Comparison of ENCODE assay signal across 8 mouse cellular contexts in the genomic region with DNA sequence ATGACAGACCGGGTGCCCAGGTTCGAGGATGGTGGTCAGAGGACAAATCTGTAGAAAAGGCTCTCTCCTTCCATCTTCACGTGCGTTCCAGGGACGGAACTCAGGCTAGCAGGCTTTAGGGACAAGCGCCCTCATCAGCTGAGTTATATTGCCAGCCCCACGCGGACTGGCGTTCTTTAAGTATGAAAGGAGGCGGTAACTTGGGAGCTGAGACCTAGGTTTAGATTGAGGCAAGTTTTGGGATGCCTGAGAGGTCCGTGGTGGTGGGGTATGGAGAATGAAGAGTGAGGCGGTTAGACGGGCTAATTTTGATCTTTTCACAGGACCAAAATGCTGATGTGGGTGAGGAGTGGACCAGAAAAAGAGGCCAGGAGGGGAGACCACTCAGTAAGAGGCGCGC. TPM values are rescaled to one million over a fixed set of nuclear protein-coding genes. Genes with fewer than 3 reads are reported as not detected.
DNase-seq lines count a peak whose midpoint lies in the region; ATAC-seq and TF ChIP-seq lines count a peak whose summit lies in the region.

No protein-coding gene starts in this region.

- H3K36me3 ChIP-seq in heart, embryonic 15.5 days, result no peaks in the 10 kb centered on the region
- no peaks in the 10 kb centered on the region for H3K36me3 ChIP-seq in hindbrain, embryonic 13.5 days
- no peaks in the 10 kb centered on the region for H3K36me3 ChIP-seq in midbrain, postnatal 0 days (ENCODE audit: insufficient read depth, low read length)

- peaks cover 16% of the 10 kb centered on the region; the same call in 1 of the 2 replicates for H3K27me3 ChIP-seq in heart, embryonic 15.5 days
- H3K27me3 ChIP-seq in hindbrain, embryonic 13.5 days, result peaks cover 62% of the 10 kb centered on the region
- H3K27me3 ChIP-seq in midbrain, postnatal 0 days (ENCODE audit: insufficient read depth, low read length), result 0 out of 2 replicates have a peak, but pooled peaks cover 7% of the 10 kb centered on the region

- no peak for TF ChIP-seq CTCF in midbrain, postnatal 0 days (IDR thresholded peaks at IDR 0.05)

- peak overlapping the region; percentile 66 for H3K4me3 ChIP-seq in heart, embryonic 15.5 days
- H3K4me3 ChIP-seq in hindbrain, embryonic 13.5 days, result peak overlapping the region; percentile 46
- H3K4me3 ChIP-seq in midbrain, postnatal 0 days (ENCODE audit: low read depth, low read length), result peak overlapping the region; percentile 52

- no peak for ATAC-seq in heart, embryonic 15.5 days (replicated peaks; ENCODE audit: insufficient number of reproducible peaks, insufficient read depth, low FRiP score, low read depth)
- no peak for ATAC-seq in hindbrain, embryonic 13.5 days (ENCODE audit: low FRiP score)
- ATAC-seq in midbrain, postnatal 0 days (ENCODE audit: low FRiP score), result no peak

- H3K27ac ChIP-seq in heart, embryonic 15.5 days, result 0 out of 2 replicates have a peak overlapping the region, but pooled peaks have one; percentile 17
- H3K27ac ChIP-seq in hindbrain, embryonic 13.5 days, result no peak overlapping the region
- no peak overlapping the region for H3K27ac ChIP-seq in midbrain, postnatal 0 days (ENCODE audit: low read depth, low read length)

- H3K4me2 ChIP-seq in heart, embryonic 15.5 days, result peak overlapping the region; percentile 81
- H3K4me2 ChIP-seq in hindbrain, embryonic 13.5 days, result peak overlapping the region; percentile 68
- H3K4me2 ChIP-seq in midbrain, postnatal 0 days (ENCODE audit: low read depth, low read length, poor library complexity, severe bottlenecking), result peak overlapping the region; percentile 80

- peaks cover 17% of the 10 kb centered on the region for H3K4me1 ChIP-seq in heart, embryonic 15.5 days (replicated peaks)
- peaks cover 23% of the 10 kb centered on the region for H3K4me1 ChIP-seq in hindbrain, embryonic 13.5 days (replicated peaks)
- 0 out of 2 replicates have a peak, but pooled peaks cover 2% of the 10 kb centered on the region for H3K4me1 ChIP-seq in midbrain, postnatal 0 days (ENCODE audit: insufficient read depth, low read length)

- intact Hi-C loops in heart, postnatal 25 days (cut with DNase I), result loop anchor here (2.0 to 5.0 kb wide), 2 partner anchors 24 to 177 kb away; no protein-coding TSS in a partner anchor
- intact Hi-C loops in left cerebral cortex, postnatal 4 days (cut with DNase I), result no loop called here

- no peak for DNase-seq in heart, postnatal 25 days (ENCODE audit: low spot score)
- peak; percentile 15 for DNase-seq in R1 (ENCODE audit: low read depth, low spot score)
- DNase-seq in midbrain, postnatal 0 days (ENCODE audit: low spot score), result peak; percentile 30
- DNase-seq in right cerebral cortex, postnatal 4 days, result no peak
- DNase-seq in left cerebral cortex, postnatal 4 days, result no peak
- DNase-seq in thymus, postnatal 10 days (ENCODE audit: low spot score in 2 of 2), result no peak

- 5% methylated on average over 15 of the region's 15 CpGs for WGBS in heart, embryonic 15.5 days
- 6% methylated on average over 15 of the region's 15 CpGs for WGBS in hindbrain, embryonic 13.5 days
- WGBS in midbrain, postnatal 0 days, result 6% methylated on average over 15 of the region's 15 CpGs

- peak overlapping the region; percentile 50 for H3K9ac ChIP-seq in heart, embryonic 15.5 days
- peak overlapping the region; percentile 62 for H3K9ac ChIP-seq in hindbrain, embryonic 13.5 days
- peak overlapping the region; percentile 52; the same call in 1 of the 2 replicates for H3K9ac ChIP-seq in midbrain, postnatal 0 days (replicated peaks; ENCODE audit: low read length, poor library complexity, severe bottlenecking)

- no peaks in the 10 kb centered on the region for H3K9me3 ChIP-seq in heart, embryonic 15.5 days (replicated peaks)
- H3K9me3 ChIP-seq in hindbrain, embryonic 13.5 days, result no peaks in the 10 kb centered on the region
- no peaks in the 10 kb centered on the region for H3K9me3 ChIP-seq in midbrain, postnatal 0 days (ENCODE audit: low read length)

RNA-seq across cellular contexts. Expression of a gene that starts 4.2 kb away (rescaled TPM):
- 1.8 and 9.6 TPM in 2 replicates for polyA plus RNA-seq in heart, embryonic 15.5 days (2015; fragmentation: Nextera tagmentation; extraction: Ambion mirVana)
- 1 to 10 TPM; 1.5 to 1.7 TPM for total RNA-seq in heart, postnatal 25 days (2021)
- 1.8 and 2.2 TPM in 2 replicates for polyA plus RNA-seq in hindbrain, embryonic 13.5 days (2015; fragmentation: Nextera tagmentation; extraction: Ambion mirVana)
- total RNA-seq in midbrain, postnatal 0 days (2014; rRNA removed), result 1.5 and 2.7 TPM in 2 replicates
- polyA plus RNA-seq in midbrain, postnatal 0 days (2015; fragmentation: Nextera tagmentation; extraction: Ambion mirVana), result 1.7 and 2.0 TPM in 2 replicates
- 1 to 10 TPM; 2.1 to 2.3 TPM for total RNA-seq in left cerebral cortex, postnatal 4 days (2021)

RNA-seq across cellular contexts. Expression of a gene that starts 25.4 kb away (rescaled TPM):
- 39.1 and 43.7 TPM in 2 replicates for polyA plus RNA-seq in heart, embryonic 15.5 days (2015; fragmentation: Nextera tagmentation; extraction: Ambion mirVana)
- 100 to 1,000 TPM in 1 of 2 experiments, 10 to 100 TPM in 1; 90.6 to 107 TPM for total RNA-seq in heart, postnatal 25 days (2021)
- polyA plus RNA-seq in hindbrain, embryonic 13.5 days (2015; fragmentation: Nextera tagmentation; extraction: Ambion mirVana), result 12.5 and 14.6 TPM in 2 replicates
- 3.8 and 5.5 TPM in 2 replicates for total RNA-seq in midbrain, postnatal 0 days (2014; rRNA removed)
- 5.4 and 5.5 TPM in 2 replicates for polyA plus RNA-seq in midbrain, postnatal 0 days (2015; fragmentation: Nextera tagmentation; extraction: Ambion mirVana)
- 1 to 10 TPM; 5.1 to 6.1 TPM for total RNA-seq in left cerebral cortex, postnatal 4 days (2021)

RNA-seq across cellular contexts. Expression of a gene that starts 26.4 kb away (rescaled TPM):
- 26.5 and 29.0 TPM in 2 replicates for polyA plus RNA-seq in heart, embryonic 15.5 days (2015; fragmentation: Nextera tagmentation; extraction: Ambion mirVana)
- 10 to 100 TPM; 26.1 to 29.5 TPM for total RNA-seq in heart, postnatal 25 days (2021)
- 22.4 and 23.8 TPM in 2 replicates for polyA plus RNA-seq in hindbrain, embryonic 13.5 days (2015; fragmentation: Nextera tagmentation; extraction: Ambion mirVana)
- 19.2 and 20.9 TPM in 2 replicates for total RNA-seq in midbrain, postnatal 0 days (2014; rRNA removed)
- polyA plus RNA-seq in midbrain, postnatal 0 days (2015; fragmentation: Nextera tagmentation; extraction: Ambion mirVana), result 22.6 and 23.1 TPM in 2 replicates
- total RNA-seq in left cerebral cortex, postnatal 4 days (2021), result 10 to 100 TPM; 11.7 to 12.6 TPM

RNA-seq across cellular contexts. Expression of a gene that starts 46.8 kb away (rescaled TPM):
- 1.8 and 5.6 TPM in 2 replicates for polyA plus RNA-seq in heart, embryonic 15.5 days (2015; fragmentation: Nextera tagmentation; extraction: Ambion mirVana)
- 10 to 100 TPM; 47.1 to 80.7 TPM for total RNA-seq in heart, postnatal 25 days (2021)
- 1.3 TPM in 2 replicates for polyA plus RNA-seq in hindbrain, embryonic 13.5 days (2015; fragmentation: Nextera tagmentation; extraction: Ambion mirVana)
- 0.49 and 8.6 TPM in 2 replicates for total RNA-seq in midbrain, postnatal 0 days (2014; rRNA removed)
- polyA plus RNA-seq in midbrain, postnatal 0 days (2015; fragmentation: Nextera tagmentation; extraction: Ambion mirVana), result 1.7 and 2.9 TPM in 2 replicates
- 1 to 10 TPM in 1 of 2 experiments, under 1 TPM in 1; 0.46 to 1.2 TPM for total RNA-seq in left cerebral cortex, postnatal 4 days (2021)

Comparison
In these comparisons a context has a peak if more than half of its experiments do, and no peak if none do; other contexts are left out.
1. DNase-seq: peak in R1 (single experiment) and midbrain, postnatal 0 days (single experiment); none in heart, postnatal 25 days (single experiment), right cerebral cortex, postnatal 4 days (single experiment), left cerebral cortex, postnatal 4 days (single experiment) and thymus, postnatal 10 days (0 of 2).
2. RNA of a gene that starts 25.4 kb away (total RNA-seq): 90.6 to 107 TPM in heart, postnatal 25 days; 5.1 to 6.1 TPM in left cerebral cortex, postnatal 4 days and 3.8 to 5.5 TPM in midbrain, postnatal 0 days; every median in the first group is over 10 times any median in the second.
3. Peak in every context shown above with its lines, with median percentiles within 50 percentile points of each other: H3K4me2 ChIP-seq, H3K4me3 ChIP-seq and H3K9ac ChIP-seq.